Mouse (Mus musculus): ENCODE data around the gene Rnase4.

DNA sequence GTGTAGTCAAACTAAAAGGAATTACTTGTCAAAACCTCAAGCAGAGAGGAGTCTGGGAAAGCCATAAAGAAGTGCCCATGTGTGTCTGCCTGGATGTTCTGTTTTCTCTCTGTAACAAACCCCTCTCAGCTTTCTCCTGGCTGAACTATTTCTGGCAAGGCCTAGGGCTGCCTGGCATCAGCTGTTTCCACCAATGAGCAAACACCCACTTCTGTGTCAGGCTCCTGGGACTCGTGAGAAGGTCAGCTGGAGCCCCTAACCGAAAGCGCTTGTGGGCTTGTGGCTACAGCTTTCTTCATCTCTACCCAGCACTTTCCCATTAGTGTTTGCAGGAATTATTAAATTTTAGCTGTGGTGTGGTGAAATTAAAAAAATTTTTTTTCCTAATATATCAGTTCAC lies 21.1 kb downstream of the Rnase4 start:
- TF ChIP-seq CTCF (IDR thresholded peaks at IDR 0.05) (no peak), EP300 (IDR thresholded peaks at IDR 0.05) (no peak)
